Mouse (Mus musculus) heart, embryonic 11.5 days (tissue): ENCODE results near the gene Gm21903. TPM values are rescaled to one million over a fixed set of nuclear protein-coding genes. Genes with fewer than 3 reads are reported as not detected.

Experiments
- polyA plus RNA-seq: library from polyadenylated mRNA; unstranded; fragments of >200 nt; fragmentation: Nextera tagmentation; extraction: Ambion mirVana; gene quantifications from 2 replicates; pipeline ENCODE4 v1.2.1, GENCODE M21; 2014

Gene Gm21903
- polyA plus RNA-seq, 1 experiment from 2014 or later: not detected

Other genes starting within 250 kb of the Gm21903 start
- not detected in 2 replicates for gene Esp24, start 6.6 kb downstream of the Gm21903 start, polyA plus RNA-seq
- not detected in 2 replicates for gene Esp23, start 33.7 kb upstream of the Gm21903 start, polyA plus RNA-seq
- gene Esp22, start 52.0 kb upstream of the Gm21903 start, polyA plus RNA-seq: not detected in 2 replicates